Mouse (Mus musculus): Measurements from ENCODE around the gene Slc2a4.

GRCm38 (mm10) chr11:69938401-69938979 lies 9.5 kb downstream of the Slc2a4 start:
- TF ChIP-seq CTCF (IDR thresholded peaks at IDR 0.05; ENCODE audit: low read depth, low read length), result no peak
- no peak for TF ChIP-seq POLR2A (IDR thresholded peaks at IDR 0.05; ENCODE audit: borderline replicate concordance, low read depth, low read length)
